Mouse (Mus musculus): ENCODE results near the gene Msi2. TPM values are rescaled to one million over a fixed set of nuclear protein-coding genes. Genes with fewer than 3 reads are reported as not detected.

Gene Msi2
- polyA plus RNA-seq, 1 experiment, result 14.4 TPM

- Histone ChIP-seq H3K36me3 (replicated peaks; ENCODE audit: low read length) (peaks cover 39% of the 10 kb centered on the region), H3K4me3 (replicated peaks) (no peak overlapping the region), H3K4me1 (peaks cover 34% of the 10 kb centered on the region), H3K27me3 (replicated peaks) (no peaks in the 10 kb centered on the region), H3K9me3 (no peaks in the 10 kb centered on the region)
- TF ChIP-seq FLI1 (IDR thresholded peaks at IDR 0.05; ENCODE audit: low read length) (no peak), GATA1 (IDR thresholded peaks at IDR 0.05; ENCODE audit: borderline replicate concordance, low read length) (no peak)
Observed at GRCm38 (mm10) chr11:88479498-88479897, 238.8 kb downstream of the Msi2 start.

- Histone ChIP-seq H3K27me3 (replicated peaks) (no peaks in the 10 kb centered on the region), H3K36me3 (replicated peaks; ENCODE audit: low read length) (peaks cover 37% of the 10 kb centered on the region), H3K4me3 (replicated peaks) (no peak overlapping the region), H3K9me3 (no peaks in the 10 kb centered on the region), H3K4me1 (peaks cover 42% of the 10 kb centered on the region)
- TF ChIP-seq GATA1 (IDR thresholded peaks at IDR 0.05; ENCODE audit: borderline replicate concordance, low read length), result no peak
- TF ChIP-seq FLI1 (IDR thresholded peaks at IDR 0.05; ENCODE audit: low read length), result no peak
Observed at GRCm38 (mm10) chr11:88474889-88475440, 243.3 kb downstream of the Msi2 start.

- Histone ChIP-seq H3K9me3 (no peaks in the 10 kb centered on the region), H3K4me3 (replicated peaks) (no peak overlapping the region), H3K4me1 (peaks cover 28% of the 10 kb centered on the region), H3K27me3 (replicated peaks) (no peaks in the 10 kb centered on the region), H3K36me3 (replicated peaks; ENCODE audit: low read length) (peaks cover 45% of the 10 kb centered on the region)
- TF ChIP-seq FLI1 (IDR thresholded peaks at IDR 0.05; ENCODE audit: low read length), result no peak
- no peak for TF ChIP-seq GATA1 (IDR thresholded peaks at IDR 0.05; ENCODE audit: borderline replicate concordance, low read length)
Observed at GRCm38 (mm10) chr11:88472731-88473130, 245.6 kb downstream of the Msi2 start.

- Histone ChIP-seq H3K36me3 (replicated peaks; ENCODE audit: low read length) (peaks cover 45% of the 10 kb centered on the region), H3K27me3 (replicated peaks) (no peaks in the 10 kb centered on the region), H3K4me3 (replicated peaks) (no peak overlapping the region), H3K4me1 (peaks cover 25% of the 10 kb centered on the region), H3K9me3 (no peaks in the 10 kb centered on the region)
- no peak for TF ChIP-seq FLI1 (IDR thresholded peaks at IDR 0.05; ENCODE audit: low read length)
Observed at GRCm38 (mm10) chr11:88471981-88472647, 246.2 kb downstream of the Msi2 start.

GRCm38 (mm10) chr11:88470599-88470998 lies 247.7 kb downstream of the Msi2 start:
- Histone ChIP-seq H3K27me3 (replicated peaks) (no peaks in the 10 kb centered on the region), H3K9me3 (no peaks in the 10 kb centered on the region), H3K4me1 (peaks cover 25% of the 10 kb centered on the region), H3K36me3 (replicated peaks; ENCODE audit: low read length) (peaks cover 35% of the 10 kb centered on the region), H3K4me3 (replicated peaks) (no peak overlapping the region)
- TF ChIP-seq GATA1 (IDR thresholded peaks at IDR 0.05; ENCODE audit: borderline replicate concordance, low read length) (no peak), FLI1 (IDR thresholded peaks at IDR 0.05; ENCODE audit: low read length) (no peak)

GRCm38 (mm10) chr11:88468996-88469395 lies 249.3 kb downstream of the Msi2 start:
- TF ChIP-seq FLI1 (IDR thresholded peaks at IDR 0.05; ENCODE audit: low read length) (no peak), GATA1 (IDR thresholded peaks at IDR 0.05; ENCODE audit: borderline replicate concordance, low read length) (no peak)
- Histone ChIP-seq H3K4me3 (replicated peaks) (no peak overlapping the region), H3K4me1 (peaks cover 22% of the 10 kb centered on the region), H3K27me3 (replicated peaks) (no peaks in the 10 kb centered on the region), H3K9me3 (no peaks in the 10 kb centered on the region), H3K36me3 (replicated peaks; ENCODE audit: low read length) (peaks cover 31% of the 10 kb centered on the region)

- no peaks in the 10 kb centered on the region for H3K9me3 ChIP-seq
- no peak for TF ChIP-seq GATA1 (IDR thresholded peaks at IDR 0.05; ENCODE audit: borderline replicate concordance, low read length)
- TF ChIP-seq FLI1 (IDR thresholded peaks at IDR 0.05; ENCODE audit: low read length), result no peak
- H3K4me3 ChIP-seq (replicated peaks), result no peak overlapping the region
- H3K4me1 ChIP-seq, result peaks cover 22% of the 10 kb centered on the region
- peaks cover 38% of the 10 kb centered on the region for H3K36me3 ChIP-seq (replicated peaks; ENCODE audit: low read length)
- H3K27me3 ChIP-seq (replicated peaks), result no peaks in the 10 kb centered on the region
Observed at GRCm38 (mm10) chr11:88467498-88468245, 250.6 kb downstream of the Msi2 start.

GRCm38 (mm10) chr11:88463951-88464350 lies 254.4 kb downstream of the Msi2 start:
- Histone ChIP-seq H3K36me3 (replicated peaks; ENCODE audit: low read length) (peaks cover 36% of the 10 kb centered on the region), H3K27me3 (replicated peaks) (peaks cover 12% of the 10 kb centered on the region), H3K4me1 (peaks cover 5% of the 10 kb centered on the region; the same call in 1 of the 2 replicates), H3K4me3 (replicated peaks) (no peak overlapping the region), H3K9me3 (no peaks in the 10 kb centered on the region)
- no peak for TF ChIP-seq GATA1 (IDR thresholded peaks at IDR 0.05; ENCODE audit: borderline replicate concordance, low read length)
- no peak for TF ChIP-seq FLI1 (IDR thresholded peaks at IDR 0.05; ENCODE audit: low read length)

- Histone ChIP-seq H3K27me3 (replicated peaks) (peaks cover 22% of the 10 kb centered on the region), H3K9me3 (no peaks in the 10 kb centered on the region), H3K4me1 (peaks cover under 1% of the 10 kb centered on the region; the same call in 1 of the 2 replicates), H3K4me3 (replicated peaks) (no peak overlapping the region), H3K36me3 (replicated peaks; ENCODE audit: low read length) (peaks cover 36% of the 10 kb centered on the region)
- TF ChIP-seq FLI1 (IDR thresholded peaks at IDR 0.05; ENCODE audit: low read length) (no peak), GATA1 (IDR thresholded peaks at IDR 0.05; ENCODE audit: borderline replicate concordance, low read length) (no peak)
Observed at GRCm38 (mm10) chr11:88462789-88463188, 255.5 kb downstream of the Msi2 start.

- peaks cover 32% of the 10 kb centered on the region for H3K27me3 ChIP-seq (replicated peaks)
- H3K9me3 ChIP-seq, result no peaks in the 10 kb centered on the region
- H3K36me3 ChIP-seq (replicated peaks; ENCODE audit: low read length), result peaks cover 38% of the 10 kb centered on the region
- H3K4me3 ChIP-seq (replicated peaks), result no peak overlapping the region
- no peak for TF ChIP-seq FLI1 (IDR thresholded peaks at IDR 0.05; ENCODE audit: low read length)
- no peak for TF ChIP-seq GATA1 (IDR thresholded peaks at IDR 0.05; ENCODE audit: borderline replicate concordance, low read length)
- no peaks in the 10 kb centered on the region; the same call in none of the 2 replicates for H3K4me1 ChIP-seq
Observed at GRCm38 (mm10) chr11:88461601-88462000, 256.7 kb downstream of the Msi2 start.
